Mouse (Mus musculus) central nervous system, embryonic 18 days (tissue): ENCODE results near the gene Epn1. TPM values are rescaled to one million over a fixed set of nuclear protein-coding genes. Genes with fewer than 3 reads are reported as not detected.

Experiments used
- polyA plus RNA-seq: library from polyadenylated mRNA; depleted of rRNA; stranded (reverse); fragments of >200 nt; gene quantifications from 2 replicates; pipeline ENCODE4 v1.2.3, GENCODE M21; 2012; rRNA removed

Gene Epn1
- polyA plus RNA-seq: 180 and 196 TPM in 2 replicates

DNA sequence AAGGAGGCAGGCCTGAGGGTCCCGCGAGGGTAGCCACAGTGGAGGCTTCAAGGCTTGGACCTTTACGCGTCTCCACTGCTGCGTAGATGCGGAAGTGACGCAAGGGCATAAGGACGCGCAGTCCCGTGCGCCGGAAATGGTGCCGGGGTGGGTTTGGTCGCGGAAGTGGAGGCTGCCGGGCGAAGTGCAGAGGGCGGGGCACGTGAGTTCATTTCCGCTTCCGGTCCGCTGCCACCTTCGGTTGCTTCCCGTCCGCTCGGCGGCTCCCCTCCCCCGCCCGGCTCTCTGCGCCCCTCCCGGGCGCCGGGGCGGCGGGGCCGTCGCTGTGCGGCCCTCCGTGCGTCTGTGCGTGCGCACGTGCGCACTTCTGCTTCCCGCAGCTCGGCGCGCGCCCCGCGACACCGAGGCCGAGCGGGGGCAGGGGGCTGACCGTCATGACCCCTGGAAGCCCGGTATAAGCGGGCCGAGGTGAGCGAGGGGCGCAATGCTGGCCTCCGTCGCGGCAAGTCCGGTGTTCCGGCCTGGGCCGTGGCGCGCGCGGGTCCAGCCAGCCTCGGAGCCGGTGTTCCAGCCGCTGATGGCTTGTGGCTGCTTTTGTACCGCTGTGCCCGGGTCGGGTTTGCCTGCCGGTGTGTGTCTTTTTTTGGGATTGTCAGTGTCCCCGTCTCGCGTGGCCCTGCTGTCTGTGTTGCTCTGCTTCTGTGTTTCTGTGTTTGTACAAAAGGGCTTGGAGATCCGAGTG is at the start of gene Epn1:
Epn1 (plus strand) TSS at position 226 of the 742 bp plus-strand sequence.

DNA sequence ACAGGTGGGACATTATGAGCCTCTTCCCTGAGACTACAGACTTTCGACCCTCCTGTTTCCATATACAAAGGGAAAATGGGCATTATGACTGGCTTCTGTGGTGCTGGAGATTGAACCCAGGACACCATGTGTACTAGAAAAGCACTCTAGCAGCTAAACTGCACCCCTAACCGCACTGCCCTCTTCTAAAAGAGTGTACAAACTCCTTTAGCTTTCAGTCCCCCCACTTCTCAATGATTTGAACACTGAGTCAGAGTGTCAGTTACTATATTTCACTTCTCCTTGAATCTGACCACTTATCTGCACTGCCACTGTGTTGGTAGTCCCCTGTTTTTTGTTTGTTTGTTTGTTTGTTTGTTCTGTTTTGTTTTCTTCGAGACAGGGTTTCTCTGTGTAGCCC is 46.2 kb upstream of the Epn1 start, which contains the start of gene 4632433K11Rik:
4632433K11Rik (plus strand) TSS at position 301 of the 400 bp plus-strand sequence.

DNA sequence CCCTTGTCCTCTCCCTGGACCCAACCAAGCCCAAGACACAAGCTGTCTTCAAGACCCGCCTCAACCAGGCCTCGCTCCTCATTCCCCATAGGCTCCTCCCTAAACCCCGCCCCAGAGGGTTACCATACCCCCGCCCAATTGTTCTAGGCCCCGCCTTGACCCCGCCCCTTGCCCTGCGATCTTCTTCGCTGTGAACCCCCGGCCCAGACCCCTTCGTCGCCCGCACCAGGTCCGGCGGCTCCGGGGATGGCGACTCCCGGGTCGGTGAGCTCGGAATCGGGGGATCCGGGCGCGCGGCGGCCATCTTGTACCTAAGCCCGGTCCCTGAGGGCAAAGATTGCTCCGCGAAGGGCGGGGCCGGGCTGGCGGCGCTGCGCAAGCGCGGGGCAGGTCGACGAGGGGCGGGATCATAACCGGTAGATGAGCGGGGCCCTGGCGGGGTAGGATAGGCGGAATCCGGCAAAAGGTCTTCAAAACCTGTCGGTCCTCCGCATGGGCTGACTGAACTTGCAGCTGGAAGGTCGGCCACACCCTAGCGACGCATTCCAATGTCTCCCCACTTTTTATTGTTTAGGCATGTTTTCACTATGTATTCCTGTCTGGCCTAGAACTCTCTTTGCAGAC is 41.8 kb upstream of the Epn1 start, which contains the start of gene Zfp784:
Zfp784 (minus strand) TSS at position 338 of the 624 bp plus-strand sequence.

DNA sequence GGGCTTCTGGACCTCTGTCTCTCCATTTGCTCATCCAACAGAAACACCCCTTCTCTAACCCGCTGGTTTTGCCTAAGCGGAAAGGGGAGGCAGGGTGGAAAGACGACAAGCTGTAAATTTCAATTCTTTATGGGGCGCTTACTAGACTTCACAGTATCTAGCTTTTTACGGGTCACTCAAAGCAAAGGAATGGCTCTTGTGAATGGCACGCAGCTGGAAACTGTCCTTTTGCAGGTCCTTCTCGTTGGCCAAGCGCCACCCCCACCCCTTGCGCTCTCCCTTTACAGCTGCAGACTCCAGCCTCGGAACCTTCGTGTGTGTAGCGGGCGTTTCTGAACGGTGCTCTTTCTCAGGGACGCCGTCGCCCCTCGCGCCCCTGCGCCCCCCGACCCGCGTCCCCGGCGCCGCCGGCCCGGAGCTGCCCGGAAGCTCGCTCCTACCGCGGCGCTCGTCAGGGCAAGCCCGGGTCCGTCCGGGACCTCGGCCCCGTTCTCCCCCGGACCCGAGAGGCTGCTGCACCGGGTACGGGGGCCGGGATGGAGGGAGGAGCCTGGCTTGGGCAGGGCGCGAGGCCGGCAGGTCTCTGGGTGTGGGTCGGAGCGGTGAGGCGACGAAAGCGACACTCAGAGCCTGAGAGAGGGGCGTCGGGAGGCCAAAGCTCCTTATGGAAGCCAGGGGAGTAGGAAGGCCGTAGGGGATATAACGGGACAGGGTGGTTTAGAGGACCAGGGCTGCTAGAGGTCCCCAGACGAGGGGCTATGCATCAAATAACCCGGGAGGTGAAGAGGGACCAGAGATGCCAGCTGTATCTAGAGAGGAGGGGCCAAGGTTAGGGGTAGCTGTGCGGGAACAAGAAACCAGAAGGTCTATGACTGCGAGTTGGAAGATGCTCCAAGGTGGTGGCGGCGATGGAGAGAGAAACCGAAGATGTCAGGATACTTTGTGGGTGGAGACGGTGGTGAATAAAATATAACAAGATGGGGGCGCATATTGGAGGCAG is 28.5 kb upstream of the Epn1 start, which contains the start of gene Zfp580:
Zfp580 (plus strand) TSS at position 346 of the 1,000 bp plus-strand sequence.

DNA sequence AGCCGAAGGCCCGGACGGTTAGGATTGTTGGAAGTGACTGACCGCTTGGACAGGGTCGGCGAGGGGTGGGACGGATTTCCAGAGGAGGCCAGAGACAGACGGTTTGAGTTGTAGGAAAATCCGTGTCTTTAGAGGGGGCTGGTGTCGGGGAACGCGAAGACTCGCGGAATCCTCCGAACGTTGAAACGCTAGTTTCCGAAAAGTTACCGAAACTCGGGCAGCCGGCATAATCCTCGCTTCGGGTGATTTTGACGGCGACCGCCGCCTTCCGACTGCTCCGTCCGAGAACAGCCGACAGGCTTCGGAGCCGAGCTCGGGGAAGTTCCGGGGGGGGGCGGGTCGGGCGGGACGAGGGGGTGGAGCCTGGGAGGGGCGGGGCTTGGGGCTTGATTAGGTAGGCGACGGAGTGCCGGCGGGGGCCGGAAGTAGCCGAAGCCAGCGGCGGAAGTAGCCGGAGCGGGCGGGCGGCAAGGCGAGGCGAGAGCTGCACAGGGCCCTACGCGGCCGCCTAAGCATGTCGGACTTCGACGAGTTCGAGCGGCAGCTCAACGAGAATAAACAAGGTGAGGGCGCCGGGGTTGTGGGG is 18.2 kb upstream of the Epn1 start, which contains the start of gene U2af2:
U2af2 (plus strand) TSS at position 370 of the 586 bp plus-strand sequence.

DNA sequence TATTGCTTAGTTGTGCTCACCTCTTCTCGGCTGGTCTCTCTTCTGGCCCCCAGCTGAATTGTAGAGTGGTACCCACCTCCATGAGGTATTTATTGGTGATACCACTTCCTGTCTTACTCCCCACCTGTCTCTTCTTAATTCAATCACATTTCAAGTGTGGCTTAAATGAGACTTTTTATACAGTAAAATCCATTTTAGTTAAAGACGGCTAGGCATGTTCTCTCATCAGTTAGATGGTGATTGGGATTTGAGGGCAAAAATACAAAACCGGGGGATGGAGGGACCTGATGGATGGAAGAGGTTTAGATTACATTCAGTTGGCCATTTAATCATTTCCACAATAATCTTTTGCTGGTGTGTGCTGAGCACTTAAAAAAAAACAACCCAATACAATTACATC is 36.8 kb downstream of the Epn1 start, which contains the start of gene Rfpl4:
Rfpl4 (minus strand) TSS at position 101 of the 400 bp plus-strand sequence.

DNA sequence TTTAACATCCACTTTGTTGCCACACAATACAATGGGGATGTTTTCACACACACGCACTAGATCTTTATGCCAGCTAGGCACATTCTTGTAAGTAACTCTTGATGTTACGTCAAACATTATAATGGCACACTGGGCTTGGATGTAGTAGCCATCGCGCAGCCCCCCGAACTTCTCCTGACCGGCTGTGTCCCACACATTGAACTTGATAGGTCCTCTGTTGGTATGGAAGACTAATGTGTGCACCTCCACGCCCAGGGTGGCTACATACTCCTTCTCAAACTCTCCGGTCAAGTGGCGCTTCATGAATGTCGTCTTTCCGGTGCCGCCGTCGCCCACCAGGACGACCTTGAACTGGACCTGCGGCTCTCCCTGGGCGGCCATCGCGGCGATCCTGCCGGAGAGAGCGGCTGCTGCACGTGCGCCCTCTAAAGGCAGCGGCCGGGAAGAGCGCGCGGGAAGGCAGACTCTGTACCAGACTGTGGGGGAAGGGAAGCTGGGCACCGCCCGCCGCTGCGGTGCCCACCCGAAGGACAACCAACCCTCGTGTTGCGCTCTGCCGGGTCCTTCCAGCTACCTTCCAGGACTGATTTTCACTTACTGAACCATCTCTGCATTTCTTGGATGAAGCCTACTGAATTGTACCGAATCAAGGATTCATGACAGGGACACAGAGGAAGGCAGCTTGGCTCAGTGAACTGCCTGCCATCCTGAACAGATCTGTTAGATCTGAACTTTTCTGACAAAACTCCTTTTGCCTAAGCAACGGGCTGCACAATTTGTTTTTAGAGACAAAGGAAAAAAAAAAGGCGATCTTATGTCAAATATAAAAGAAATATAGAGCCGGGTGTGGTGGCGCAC is 45.7 kb downstream of the Epn1 start, which contains the start of gene Rasl2-9:
Rasl2-9 (minus strand) TSS at position 402 of the 858 bp plus-strand sequence.

Other genes starting within 250 kb of the Epn1 start
- 155 and 178 TPM in 2 replicates for gene Shisa7, start 235.5 kb upstream of the Epn1 start, polyA plus RNA-seq
- gene Isoc2b, start 210.0 kb upstream of the Epn1 start, polyA plus RNA-seq: 2.4 and 3.1 TPM in 2 replicates
- 6.4 and 7.5 TPM in 2 replicates for gene Isoc2a, start 203.1 kb upstream of the Epn1 start, polyA plus RNA-seq
- 0.89 and 1.0 TPM in 2 replicates for gene Gm36210, start 173.7 kb upstream of the Epn1 start, polyA plus RNA-seq
- 8.0 and 9.8 TPM in 2 replicates for gene Zfp628, start 165.0 kb upstream of the Epn1 start, polyA plus RNA-seq
- 34.3 and 37.0 TPM in 2 replicates for gene Nat14, start 158.2 kb upstream of the Epn1 start, polyA plus RNA-seq
- 2.5 and 3.2 TPM in 2 replicates for gene Ssc5d, start 154.4 kb upstream of the Epn1 start, polyA plus RNA-seq
- gene Sbk2, start 115.8 kb upstream of the Epn1 start, polyA plus RNA-seq: 0.12 and 0.23 TPM in 2 replicates
- gene Sbk3, start 109.1 kb upstream of the Epn1 start, polyA plus RNA-seq: 1.9 and 2.0 TPM in 2 replicates
- 83.5 and 95.4 TPM in 2 replicates for gene Zfp579, start 84.1 kb upstream of the Epn1 start, polyA plus RNA-seq
- 9.7 and 10.5 TPM in 2 replicates for gene Zfp524, start 65.8 kb upstream of the Epn1 start, polyA plus RNA-seq
- gene Fiz1, start 65.5 kb upstream of the Epn1 start, polyA plus RNA-seq: 30.6 and 33.0 TPM in 2 replicates
- gene Gm44973, start 64.7 kb upstream of the Epn1 start, polyA plus RNA-seq: not detected in 2 replicates
- 28.3 and 32.9 TPM in 2 replicates for gene Zfp865, start 59.9 kb upstream of the Epn1 start, polyA plus RNA-seq
- 70.7 and 72.2 TPM in 2 replicates for gene Ccdc106, start 59.7 kb upstream of the Epn1 start, polyA plus RNA-seq
- not detected in 2 replicates for gene 4632433K11Rik, start 46.1 kb upstream of the Epn1 start, polyA plus RNA-seq
- gene Zfp784, start 41.8 kb upstream of the Epn1 start, polyA plus RNA-seq: 5.8 and 7.8 TPM in 2 replicates
- 46.8 and 62.8 TPM in 2 replicates for gene Zfp580, start 28.7 kb upstream of the Epn1 start, polyA plus RNA-seq
- 319 and 341 TPM in 2 replicates for gene U2af2, start 18.1 kb upstream of the Epn1 start, polyA plus RNA-seq
- not detected in 2 replicates for gene Rfpl4, start 36.7 kb downstream of the Epn1 start, polyA plus RNA-seq
- gene Rasl2-9, start 45.7 kb downstream of the Epn1 start, polyA plus RNA-seq: 0.36 and 0.44 TPM in 2 replicates
- gene Vmn1r55, start 69.4 kb downstream of the Epn1 start, polyA plus RNA-seq: not detected in 2 replicates
- gene Vmn1r56, start 116.5 kb downstream of the Epn1 start, polyA plus RNA-seq: not detected in 2 replicates
- not detected in 2 replicates for gene Vmn1r57, start 138.3 kb downstream of the Epn1 start, polyA plus RNA-seq